Mouse (Mus musculus): ENCODE results near the gene Akt2.
A peak's percentile ranks its signal among the peaks of the same experiment; 100 is the strongest.
"Not testable (repeated sequence)": the region's sequence is repeated elsewhere in the genome, so short reads cannot be mapped to it uniquely, and the experiment has no call there.

Akt2 gene

DNA sequence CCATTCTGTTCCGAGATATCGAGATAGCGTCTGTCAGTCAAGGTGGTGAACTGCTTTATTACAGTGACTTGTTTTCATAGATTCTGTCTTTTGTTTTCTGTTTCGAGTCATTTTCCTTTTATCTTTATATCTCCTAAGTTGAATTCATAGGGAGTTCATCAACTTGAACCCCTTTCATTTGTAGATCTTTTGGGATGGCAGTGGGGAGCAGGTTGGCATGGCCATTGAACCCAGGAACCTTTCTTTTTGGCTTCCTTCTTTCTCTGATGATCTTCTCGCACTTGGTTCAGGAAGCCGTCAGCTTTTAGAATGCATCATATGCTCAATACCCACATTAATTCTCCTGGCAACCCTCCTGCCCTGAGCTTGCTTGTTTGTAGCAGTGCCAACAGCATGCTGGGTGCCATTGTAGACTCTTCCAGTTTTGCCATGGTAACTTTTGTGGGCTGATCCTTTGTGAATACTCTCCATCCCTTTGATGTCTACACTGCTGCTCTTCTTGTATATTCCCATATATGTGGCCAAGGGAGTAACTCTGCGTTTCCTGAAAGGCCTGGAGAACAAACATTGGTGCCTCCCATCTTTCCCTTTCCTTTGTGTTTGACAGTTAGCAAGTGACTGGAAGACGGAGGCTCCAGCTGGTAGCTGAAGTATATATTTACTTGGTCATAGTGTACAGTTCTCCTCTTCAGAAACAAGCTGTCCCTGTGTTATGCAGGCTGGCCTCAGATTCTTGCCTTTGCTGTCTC, 22.6 kb downstream of the Akt2 start:
- 0 out of 2 replicates have a peak, but pooled peaks have one; percentile 39 for ATAC-seq (ENCODE audit: low TSS enrichment)

DNA sequence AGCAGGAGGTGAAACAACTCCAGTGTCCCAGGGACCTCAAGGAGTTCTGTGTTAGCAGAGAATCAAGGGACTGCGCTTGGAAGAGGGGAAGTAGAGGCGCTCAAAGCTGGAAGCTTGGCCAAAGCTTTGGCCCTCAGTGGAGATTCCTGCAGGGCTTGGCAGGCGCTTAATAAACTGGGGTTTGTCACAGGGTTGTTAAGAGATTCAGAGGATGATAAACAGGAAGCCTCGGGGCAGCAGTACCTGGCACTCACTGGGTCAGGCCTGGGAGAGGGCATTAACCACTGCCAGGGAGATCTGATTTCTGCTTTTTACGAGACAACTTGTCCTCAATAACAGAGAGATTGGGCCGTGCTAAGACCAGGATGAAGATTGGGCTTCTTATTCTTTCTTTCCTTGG, 29.7 kb downstream of the Akt2 start:
- ATAC-seq (ENCODE audit: low TSS enrichment), result peak; percentile 56; the same call in 1 of the 2 replicates

DNA sequence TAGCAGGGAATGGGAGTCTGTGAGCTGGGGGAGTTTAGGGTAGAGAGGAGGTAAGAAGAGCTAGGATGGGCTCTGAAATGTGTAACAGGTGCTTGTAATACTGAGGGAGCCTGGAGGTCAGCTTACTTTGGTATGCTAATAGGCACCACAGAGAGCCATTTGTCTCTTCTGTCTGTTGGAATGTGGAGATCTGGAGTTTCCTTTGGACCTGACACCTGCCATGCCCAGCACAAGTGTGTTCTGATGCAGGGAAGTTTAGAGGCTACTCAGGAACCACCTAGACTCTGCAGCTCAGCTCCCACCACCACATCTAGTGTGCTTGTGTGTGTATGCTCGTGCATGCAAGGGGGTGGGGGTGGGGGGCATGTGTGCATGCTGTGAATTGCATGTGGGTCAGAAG, 30.9 kb downstream of the Akt2 start:
- no peak for ATAC-seq (ENCODE audit: low TSS enrichment)

DNA sequence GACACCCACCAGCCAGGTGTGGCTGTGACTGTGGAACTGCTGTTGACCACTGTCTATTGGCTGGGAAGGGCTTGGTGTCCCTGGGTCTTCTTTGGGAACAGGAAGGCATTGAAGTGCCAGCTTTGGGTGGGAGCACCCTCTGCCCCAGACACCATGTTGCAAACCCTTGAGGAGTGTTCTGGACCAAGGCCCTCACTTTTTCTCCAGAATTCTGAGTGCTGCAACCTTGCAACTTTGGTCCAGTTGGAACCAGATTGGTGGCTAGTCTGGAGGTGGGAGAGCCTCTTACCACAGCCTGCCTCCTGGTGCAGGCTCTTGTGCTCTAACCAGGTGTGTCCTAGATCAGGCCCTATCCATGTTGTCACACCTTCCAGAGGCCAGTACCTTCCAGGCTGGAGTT, 33.6 kb downstream of the Akt2 start:
- ATAC-seq (ENCODE audit: low TSS enrichment), result no peak

DNA sequence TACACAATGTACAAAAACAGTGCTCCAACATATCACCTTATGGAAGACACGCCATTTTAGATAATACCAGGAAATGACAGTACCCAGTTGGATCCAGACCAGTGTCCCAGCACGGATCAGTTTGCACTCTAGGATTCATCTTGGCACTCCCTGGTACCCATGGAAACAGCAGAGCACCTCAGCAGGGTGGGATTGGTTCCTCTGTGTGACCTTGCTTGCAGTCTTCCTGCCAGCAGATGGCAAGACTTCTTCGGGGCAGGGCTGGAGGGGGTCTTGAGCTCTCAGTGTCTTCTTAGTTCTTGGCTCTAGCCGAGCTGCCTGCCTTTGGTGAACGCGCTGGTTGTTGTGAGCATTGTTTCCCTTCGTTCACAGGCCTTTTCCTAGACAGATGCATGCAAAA, 36.4 kb downstream of the Akt2 start:
- no peak for ATAC-seq (ENCODE audit: low TSS enrichment)

DNA sequence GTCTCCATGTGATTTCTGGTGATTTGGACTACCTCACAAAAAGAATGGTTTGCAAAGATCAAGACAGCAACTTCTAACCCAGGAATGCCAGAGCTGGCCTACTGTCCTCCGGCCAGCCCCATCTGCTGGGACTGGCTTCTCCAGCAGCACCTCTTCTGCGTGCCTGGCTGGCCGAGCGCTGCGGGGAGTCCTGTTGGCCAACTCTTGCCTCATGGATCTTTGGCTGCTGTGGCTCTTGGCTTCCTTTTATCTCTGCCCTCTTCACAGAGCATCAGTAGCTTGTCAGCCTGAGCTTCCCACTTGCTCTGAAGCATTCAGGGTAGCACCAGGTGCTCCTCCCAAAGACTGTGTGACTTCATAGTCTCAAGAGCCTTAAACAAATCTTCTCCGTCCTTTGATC, 36.8 kb downstream of the Akt2 start:
- no peak for ATAC-seq (ENCODE audit: low TSS enrichment)

DNA sequence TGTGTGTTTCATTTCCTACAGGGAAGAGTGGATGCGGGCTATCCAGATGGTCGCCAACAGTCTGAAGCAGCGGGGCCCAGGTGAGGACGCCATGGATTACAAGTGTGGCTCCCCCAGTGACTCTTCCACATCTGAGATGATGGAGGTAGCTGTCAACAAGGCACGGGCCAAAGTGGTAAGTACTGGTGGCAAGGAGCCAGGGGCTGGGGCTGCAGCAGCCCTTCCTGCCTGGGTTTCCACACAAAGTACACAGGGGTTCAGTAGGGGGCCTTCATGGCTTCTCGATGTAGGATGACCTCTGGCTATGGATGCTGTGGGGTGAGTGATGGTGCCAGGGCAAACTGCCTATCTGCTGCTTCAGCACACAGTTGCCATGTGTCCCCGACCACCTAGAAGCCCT, 37.5 kb downstream of the Akt2 start:
- not testable (repeated sequence) for ATAC-seq (ENCODE audit: low TSS enrichment)

DNA sequence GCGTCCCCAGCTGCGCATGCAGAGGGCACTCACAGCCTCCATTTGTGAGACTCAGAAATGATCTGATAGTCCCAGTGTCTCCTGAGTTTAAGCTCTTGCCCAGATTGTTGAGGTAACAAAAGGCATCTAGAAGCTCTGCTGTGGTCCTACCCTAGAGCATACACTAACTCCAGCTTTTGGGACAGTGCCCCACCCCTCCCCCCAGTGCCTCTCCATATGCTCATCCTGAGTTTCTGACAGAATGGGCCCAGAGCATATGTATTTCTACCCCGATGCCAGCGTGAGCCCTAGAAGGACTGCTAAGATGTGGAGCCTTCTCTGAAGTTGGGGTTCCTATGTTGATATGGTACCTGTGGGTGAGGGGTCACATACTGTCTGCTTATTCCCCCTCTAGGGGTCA, 40.1 kb downstream of the Akt2 start:
- ATAC-seq (ENCODE audit: low TSS enrichment), result no peak

DNA sequence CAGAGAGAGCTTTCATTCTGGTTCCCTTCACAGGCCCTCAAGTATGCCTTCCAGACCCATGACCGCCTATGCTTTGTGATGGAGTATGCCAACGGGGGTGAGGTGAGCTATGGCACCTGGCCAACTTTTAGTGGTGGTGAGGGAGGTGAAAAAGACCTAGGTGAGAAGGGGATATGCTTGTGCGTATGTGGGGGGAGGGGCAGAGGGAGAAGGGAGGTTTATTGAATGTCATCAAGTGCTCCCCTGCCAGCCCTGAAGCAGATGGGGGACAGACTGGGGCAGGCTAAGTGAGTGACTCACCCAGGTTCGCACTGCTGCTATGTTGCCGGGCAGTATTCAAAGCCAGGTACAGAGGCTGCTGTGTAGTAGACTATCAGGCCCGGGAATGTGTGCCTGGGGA, 41.8 kb downstream of the Akt2 start:
- ATAC-seq (ENCODE audit: low TSS enrichment), result no peak

DNA sequence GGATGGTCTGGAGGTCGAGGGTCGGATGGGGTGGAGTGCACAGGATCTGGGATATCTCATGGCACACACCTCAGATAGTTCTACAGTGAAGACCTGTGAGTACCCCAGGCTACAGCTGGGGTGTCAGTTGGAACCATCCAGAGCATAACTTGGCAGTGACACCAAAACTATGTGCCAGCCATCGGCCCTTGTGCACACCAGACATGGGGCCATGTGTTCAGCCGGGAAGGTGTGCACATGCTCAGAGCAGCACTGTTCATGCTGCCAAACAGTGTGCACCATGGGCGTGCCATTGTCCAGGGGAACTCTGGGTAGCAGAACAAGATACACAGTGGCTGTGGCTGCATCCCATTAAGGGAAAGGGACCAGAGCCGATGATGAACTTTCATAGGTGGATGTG, 43.3 kb downstream of the Akt2 start:
- ATAC-seq (ENCODE audit: low TSS enrichment), result no peak

DNA sequence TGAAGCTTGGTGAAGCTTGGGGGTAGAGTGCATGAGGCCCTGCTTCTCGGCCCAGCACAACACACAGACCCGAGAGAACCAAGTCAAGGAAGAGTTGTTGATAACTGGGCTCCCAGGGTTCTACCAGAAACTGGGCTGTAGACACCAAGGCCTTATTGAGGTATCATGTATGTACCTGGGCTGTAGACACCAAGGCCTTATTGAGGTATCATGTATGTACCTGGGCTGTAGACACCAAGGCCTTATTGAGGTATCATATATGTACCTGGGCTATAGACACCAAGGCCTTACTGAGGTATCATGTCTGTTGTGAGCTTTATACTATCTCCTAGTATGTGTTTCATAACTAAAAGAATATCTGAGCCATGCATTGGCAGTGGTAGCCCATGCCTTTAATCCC, 43.7 kb downstream of the Akt2 start:
- not testable (repeated sequence) for ATAC-seq (ENCODE audit: low TSS enrichment)

DNA sequence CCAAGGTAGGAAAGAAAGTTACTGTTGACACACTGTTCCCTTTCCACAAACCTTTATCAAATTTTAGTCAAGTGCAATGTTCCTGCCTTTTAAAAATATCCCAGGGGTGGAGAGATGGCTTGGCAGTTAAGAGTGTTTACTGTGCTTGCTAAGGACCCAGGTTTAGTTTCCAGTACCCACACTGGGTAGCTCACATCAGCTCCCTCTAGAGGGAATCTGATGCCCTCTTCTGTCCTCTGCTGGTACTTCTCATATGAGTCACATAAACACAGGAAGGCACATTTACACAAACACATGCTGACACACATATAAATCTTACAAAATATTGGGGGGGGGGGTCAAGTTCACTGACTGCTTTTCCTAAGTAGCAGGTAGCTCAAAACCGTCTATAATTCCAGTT, 53.1 kb downstream of the Akt2 start:
- no peak for ATAC-seq (ENCODE audit: low TSS enrichment)

DNA sequence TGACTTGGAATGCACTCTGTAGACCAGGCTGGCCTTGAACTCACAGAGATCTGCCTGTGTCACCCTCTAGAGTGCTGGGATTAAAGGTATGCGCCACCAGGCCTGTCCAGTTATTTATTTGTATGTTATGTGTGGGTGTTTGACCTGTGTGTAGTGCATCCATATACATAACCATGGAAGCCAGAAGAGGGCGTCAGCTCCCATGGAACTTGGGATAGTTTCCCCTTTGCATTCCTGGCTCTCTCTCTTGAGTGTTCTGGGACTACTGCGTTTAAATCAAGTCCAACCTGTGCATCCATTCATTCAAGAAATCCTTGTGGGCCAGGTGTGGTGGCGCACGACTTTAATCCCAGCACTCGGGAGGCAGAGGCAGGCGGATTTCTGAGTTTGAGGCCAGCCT, 55.2 kb downstream of the Akt2 start:
- ATAC-seq (ENCODE audit: low TSS enrichment), result no peak

DNA sequence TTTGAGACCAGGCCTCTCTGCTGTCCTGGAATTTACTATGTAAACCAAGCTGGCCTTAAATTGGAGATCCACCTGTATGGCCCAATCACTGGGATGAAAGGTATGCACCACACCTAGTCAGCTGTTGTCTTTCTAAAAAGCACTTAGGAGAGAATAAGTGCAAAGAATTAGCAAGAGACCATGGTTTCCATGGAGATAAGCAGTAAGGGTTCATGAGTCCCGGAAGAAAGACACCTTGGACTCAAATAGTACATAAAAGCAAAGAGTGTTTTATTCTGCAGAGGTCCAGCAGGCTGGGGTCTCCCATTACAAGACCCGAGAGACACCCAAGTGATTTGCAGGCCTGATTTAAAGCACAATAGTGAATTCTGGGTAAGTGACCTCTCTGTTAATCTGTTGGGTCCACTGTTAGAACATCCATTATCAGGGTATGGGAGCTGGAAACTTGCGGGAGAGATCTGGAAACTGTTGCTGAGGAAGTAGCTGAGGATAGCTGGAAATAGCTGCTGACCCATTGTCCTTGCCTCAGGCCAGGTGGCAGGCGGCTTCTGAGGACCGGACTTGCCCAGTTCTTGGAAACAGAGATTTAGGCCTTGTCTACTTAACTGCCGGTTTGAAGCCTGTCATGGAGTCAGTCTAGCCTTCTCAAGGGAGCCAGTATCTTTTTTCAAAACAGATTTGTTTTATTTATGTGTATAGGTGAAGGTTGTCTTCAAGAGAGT, 56.1 kb downstream of the Akt2 start:
- ATAC-seq (ENCODE audit: low TSS enrichment), result no peak

DNA sequence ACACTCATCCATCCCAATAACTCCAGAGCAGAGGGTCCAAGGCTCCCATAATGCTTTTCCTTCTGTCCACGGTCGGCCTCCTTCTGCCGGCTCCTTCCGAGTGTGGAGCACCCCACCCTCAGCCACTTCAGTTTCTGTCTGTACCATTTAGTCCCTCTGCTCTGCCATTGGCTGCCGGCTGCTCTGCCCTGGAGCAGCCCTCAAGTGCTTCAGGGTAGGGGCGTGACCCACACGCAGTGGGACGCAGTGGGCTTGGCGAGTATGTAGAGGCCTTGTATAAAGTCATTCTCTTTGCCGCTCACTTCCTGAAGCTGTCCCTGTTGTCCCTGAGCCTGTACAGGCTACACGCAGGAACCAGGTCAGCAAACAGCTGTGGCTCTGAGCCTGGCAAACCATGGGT, 58.4 kb downstream of the Akt2 start:
- no peak for ATAC-seq (ENCODE audit: low TSS enrichment)

DNA sequence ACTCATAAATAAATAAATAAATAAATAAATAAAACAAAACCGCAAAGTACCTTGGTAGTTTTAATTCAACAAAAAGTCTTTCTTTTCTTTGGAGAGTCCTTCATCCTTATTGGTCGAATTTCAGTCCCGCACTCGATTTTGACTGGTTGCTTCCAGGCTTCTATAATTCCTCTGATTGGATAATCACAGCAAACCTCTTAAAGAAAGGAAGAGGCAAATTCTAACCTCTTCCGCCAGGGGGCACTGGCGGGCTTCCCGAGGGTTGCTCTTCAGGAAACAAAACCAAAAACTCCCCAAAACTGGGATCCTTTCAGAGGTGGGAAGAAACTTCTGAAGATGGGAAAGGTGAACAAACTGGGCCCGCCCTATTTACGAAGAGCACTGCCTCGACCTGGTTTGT, 59.6 kb downstream of the Akt2 start:
- ATAC-seq (ENCODE audit: low TSS enrichment), result 0 out of 2 replicates have a peak, but pooled peaks have one; percentile 45

DNA sequence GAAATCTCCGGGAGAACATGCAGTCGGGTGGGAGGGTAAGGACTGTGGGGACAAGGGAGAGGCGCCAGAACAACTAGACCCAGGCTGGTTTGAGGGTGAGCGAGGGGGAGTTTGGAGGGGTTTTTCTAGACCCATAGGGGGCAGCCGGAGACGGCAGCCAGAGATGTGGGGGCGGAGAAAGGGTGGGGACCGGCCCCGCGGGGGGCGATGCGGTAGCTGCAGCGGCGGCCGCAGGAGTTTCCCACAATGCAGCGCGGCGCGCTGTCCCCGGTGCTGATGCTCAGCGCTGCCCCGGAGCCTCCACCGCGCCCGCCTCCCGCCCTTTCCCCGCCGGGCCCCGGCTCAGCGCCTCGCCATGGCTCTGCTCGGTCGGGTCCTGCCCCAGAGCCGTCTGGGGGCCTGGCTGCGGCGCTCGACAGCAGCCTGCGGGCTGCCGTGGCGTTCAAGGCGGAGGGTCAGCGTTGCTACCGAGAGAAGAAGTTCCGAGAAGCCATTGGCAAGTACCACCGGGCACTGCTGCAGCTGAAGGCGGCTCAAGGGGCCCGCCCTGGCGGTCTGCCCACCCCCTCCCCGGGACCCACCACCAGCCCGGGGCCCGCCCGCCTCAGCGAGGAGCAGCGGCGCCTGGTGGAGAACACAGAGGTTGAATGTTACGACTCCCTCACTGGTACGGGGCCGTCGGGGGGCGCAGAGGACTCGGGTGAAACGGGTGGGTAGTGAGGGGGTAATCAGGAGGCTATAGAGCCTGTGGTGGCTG, 62.5 kb downstream of the Akt2 start, which contains the start of gene Ttc9b:
Gene Ttc9b, plus strand, starts transcription at position 235 of the 757 bp plus-strand sequence.
- ATAC-seq (ENCODE audit: low TSS enrichment), result peak; percentile 20

DNA sequence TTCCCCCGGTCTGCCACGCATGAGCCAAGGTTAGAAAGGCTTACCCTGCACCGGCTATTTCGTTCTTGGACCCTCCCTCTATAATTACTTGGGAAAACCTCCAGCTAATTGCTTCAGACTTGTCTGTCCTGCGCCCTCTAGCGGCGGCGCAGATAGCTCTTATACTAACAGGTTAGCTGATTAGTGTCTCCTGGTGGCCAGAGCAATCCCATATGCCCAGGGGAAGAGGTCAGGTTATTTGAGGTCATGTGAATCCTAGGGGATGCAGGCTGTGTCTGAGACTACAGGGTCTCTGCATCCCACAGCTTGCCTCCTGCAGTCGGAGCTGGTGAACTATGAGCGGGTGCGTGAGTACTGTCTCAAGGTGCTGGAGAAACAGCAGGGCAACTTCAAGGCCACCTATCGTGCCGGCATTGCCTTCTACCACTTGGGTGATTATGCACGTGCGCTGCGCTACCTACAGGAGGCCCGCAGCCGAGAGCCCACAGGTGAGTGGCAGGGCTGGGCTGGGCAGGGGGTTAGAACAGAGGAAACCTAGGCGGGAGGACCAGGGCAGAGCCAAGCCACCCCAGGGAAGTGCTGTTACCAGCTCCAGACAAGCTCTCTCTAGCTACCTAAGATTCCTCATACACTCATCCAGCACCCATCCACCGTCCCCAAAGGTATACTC, 63.4 kb downstream of the Akt2 start:
- ATAC-seq (ENCODE audit: low TSS enrichment), result no peak

DNA sequence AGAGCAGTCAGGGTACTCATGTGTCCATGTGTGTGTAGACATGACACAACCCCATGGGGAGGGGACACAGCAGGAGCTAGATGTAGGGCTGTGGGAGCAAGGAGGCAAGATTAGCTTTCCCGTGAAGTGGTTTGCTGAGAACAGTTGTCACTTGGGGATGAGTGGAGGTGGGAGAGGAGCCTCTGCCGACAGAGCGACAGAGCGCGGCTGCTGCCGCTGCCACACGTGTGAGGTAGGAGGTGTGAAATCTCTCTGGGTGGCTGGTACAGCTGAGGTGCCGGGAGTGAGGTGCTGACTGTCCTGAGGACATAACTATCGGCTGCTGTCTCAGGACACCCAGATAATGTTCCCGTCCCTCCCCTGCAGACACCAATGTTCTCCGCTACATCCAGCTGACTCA, 64.2 kb downstream of the Akt2 start:
- peak; percentile 42 for ATAC-seq (ENCODE audit: low TSS enrichment)

DNA sequence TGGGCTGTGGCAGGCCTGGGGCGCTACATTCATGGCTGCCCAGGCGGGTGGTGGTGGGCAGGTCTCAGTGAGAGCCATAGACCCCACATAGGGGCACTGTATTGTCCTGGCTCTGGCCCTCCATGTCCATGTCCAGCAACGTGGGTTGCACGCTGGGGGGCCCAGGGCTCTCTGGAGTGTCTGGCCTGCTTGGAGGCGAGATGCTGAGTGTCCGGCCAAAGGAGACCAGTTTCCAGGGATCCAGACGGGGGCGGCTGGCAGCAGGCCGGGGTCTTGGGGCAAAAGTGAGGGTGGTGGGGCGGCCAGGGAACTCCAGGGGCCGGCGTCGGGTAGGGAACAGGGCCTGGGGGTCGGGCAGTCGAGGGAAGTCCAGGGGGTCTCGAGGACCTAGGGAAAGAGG, 65.2 kb downstream of the Akt2 start:
- no peak for ATAC-seq (ENCODE audit: low TSS enrichment)

DNA sequence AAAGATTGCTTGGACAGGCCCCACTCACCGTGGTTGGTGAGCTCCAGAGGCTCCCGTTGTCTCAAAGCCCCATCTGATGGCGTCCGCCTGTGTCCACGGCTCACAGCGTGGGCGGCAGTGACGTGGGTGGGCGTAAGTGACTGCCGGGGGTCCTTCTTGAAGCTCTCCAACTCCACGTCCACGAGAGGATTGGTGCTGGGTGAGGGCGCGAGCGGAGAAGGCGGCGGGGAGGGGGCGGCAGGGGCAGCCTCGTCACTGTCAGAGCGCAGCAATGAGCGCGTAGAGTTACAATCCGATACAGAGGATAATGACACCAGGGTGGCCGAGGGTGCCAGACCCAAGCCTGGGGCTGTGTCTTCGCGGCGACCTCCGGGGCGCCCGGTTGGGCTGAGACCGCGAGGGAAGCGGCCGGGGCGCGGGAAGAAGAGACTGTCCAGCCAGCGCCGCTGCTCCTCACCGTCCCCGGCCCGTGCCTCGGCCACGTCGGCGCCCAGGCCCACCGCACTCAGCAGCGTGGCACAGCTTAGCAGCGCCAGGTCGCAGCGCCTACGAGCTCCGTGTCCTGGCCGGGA, 66.6 kb downstream of the Akt2 start:
- ATAC-seq (ENCODE audit: low TSS enrichment), result no peak

Data from frontal cortex, adult (tissue).